Mouse (Mus musculus) CD4-positive, CD25-positive, alpha-beta regulatory T cell (primary cell): ENCODE results near the gene Olfr837. TPM values are rescaled to one million over a fixed set of nuclear protein-coding genes. Genes with fewer than 3 reads are reported as not detected.

ENCODE experiments used
- polyA plus RNA-seq: library from polyadenylated mRNA; unstranded; fragments of 100-300 nt; shearing (Covaris generic); gene quantifications from one replicate; pipeline ENCODE4 v1.2.1, GENCODE M21; 2017

Gene Olfr837
- not detected for polyA plus RNA-seq

GRCm38 (mm10) chr9:19136017-19136416 lies at the start of gene Olfr837:
Olfr837 (plus strand) TSS chr9:19136317.

GRCm38 (mm10) chr9:19120082-19120481 lies 16.0 kb upstream of the Olfr837 start, which contains the start of gene Olfr836:
Olfr836 (plus strand) TSS chr9:19120382.

GRCm38 (mm10) chr9:19177212-19177611 lies 41.1 kb downstream of the Olfr837 start, which contains the start of gene Olfr839-ps1:
Olfr839-ps1 (minus strand) TSS chr9:19177312.

Other genes with a start within 250 kb of the Olfr837 start
- gene Olfr832, start 199.2 kb upstream of the Olfr837 start, polyA plus RNA-seq, result not detected
- not detected for gene Olfr834, start 148.3 kb upstream of the Olfr837 start, polyA plus RNA-seq
- gene Olfr835, start 103.6 kb upstream of the Olfr837 start, polyA plus RNA-seq, result not detected
- gene Olfr836, start 15.9 kb upstream of the Olfr837 start, polyA plus RNA-seq, result not detected
- gene Olfr839-ps1, start 41.0 kb downstream of the Olfr837 start, polyA plus RNA-seq, result 0.05 TPM
- gene Olfr843, start 115.7 kb downstream of the Olfr837 start, polyA plus RNA-seq, result 0.04 TPM
- not detected for gene Olfr844, start 180.0 kb downstream of the Olfr837 start, polyA plus RNA-seq
- gene Olfr845, start 200.1 kb downstream of the Olfr837 start, polyA plus RNA-seq, result not detected
- not detected for gene Olfr846, start 227.7 kb downstream of the Olfr837 start, polyA plus RNA-seq
- gene Olfr847, start 242.4 kb downstream of the Olfr837 start, polyA plus RNA-seq, result not detected